Mouse (Mus musculus) adrenal gland (tissue): Measurements from ENCODE around the gene Ppp1r16b.

Source experiments
- intact Hi-C: fragments of 180-260 bp; cut with DNase I; formaldehyde crosslinking; loops from one replicate; pipeline ENCODE4 v1.15.1; 2025
- microRNA-seq, 2 experiments: library from miRNA; unstranded; fragments of <30 nt; microRNA quantifications; one replicate each; pipeline ENCODE4; 2019

Gene Ppp1r16b

GRCm38 (mm10) chr2:158815686-158816085 lies 150.5 kb downstream of the Ppp1r16b start:
- intact Hi-C loops: no loop called here

Small RNA genes within 50 kb of the gene (microRNA-seq; reads per million reads assigned to microRNA genes)
- gene Gm26141: 0 reads per million in 2 experiments
- gene Mir3474: 2.3 to 3.7 reads per million in 2 experiments
